Mouse (Mus musculus) E14TG2a.4 (cell line): ENCODE measurements at regions not wholly inside any gene's neighbourhood (a gene's known extent, or its start where the extent isn't known, plus 50 kb on each side); places are given as distances from the start of the nearest gene placed in this dataset.

ENCODE experiments used
- CTCF ChIP-seq: conservative IDR thresholded peaks from 2 replicates; pipeline ENCODE4 v1.5.1; 2014; ENCODE audit warnings: low read length
- NANOG ChIP-seq: IDR thresholded peaks from 2 replicates; pipeline ENCODE4 v1.6.1; 2014; ENCODE audit warnings: borderline replicate concordance, low read length, mixed read lengths
- POU5F1 ChIP-seq: IDR thresholded peaks from 2 replicates; pipeline ENCODE4 v1.6.1; 2014; ENCODE audit warnings: low read length, borderline replicate concordance

GRCm38 (mm10) chr8:12481918-12482317 lies 86.8 kb downstream of the Sox1 start:
- TF ChIP-seq CTCF, result no peak
- TF ChIP-seq POU5F1, result no peak
- TF ChIP-seq NANOG, result no peak
